Mouse (Mus musculus) retina, adult 2 months (tissue): Measurements from ENCODE around the gene Alx3.

Experiments
- DNase-seq: peaks from one replicate; pipeline ENCODE4 v3.0.0-alpha.2; 2012; ENCODE audit warnings: low read depth, low spot score

Gene Alx3

GRCm38 (mm10) chr3:107594662-107595263 lies at the start of gene Alx3:
Gene Alx3 (plus strand): TSS chr3:107595031.
- no peak for DNase-seq

GRCm38 (mm10) chr3:107545278-107545677 lies 49.6 kb upstream of the Alx3 start:
- no peak for DNase-seq

- no peak for DNase-seq
These were observed 49.0 kb upstream of the Alx3 start for GRCm38 (mm10) chr3:107545716-107546412.

- DNase-seq = no peak
These were observed 47.9 kb upstream of the Alx3 start for GRCm38 (mm10) chr3:107546956-107547355.

- no peak for DNase-seq
These were observed 44.3 kb upstream of the Alx3 start for GRCm38 (mm10) chr3:107550409-107551049.

GRCm38 (mm10) chr3:107554842-107555241 lies 40.0 kb upstream of the Alx3 start, which contains the start of gene Ubl4b:
Gene Ubl4b (minus strand): TSS chr3:107555073.
- DNase-seq = no peak

- DNase-seq = no peak
These were observed 36.1 kb upstream of the Alx3 start for GRCm38 (mm10) chr3:107558740-107559139.

- no peak for DNase-seq
These were observed 35.6 kb upstream of the Alx3 start for GRCm38 (mm10) chr3:107559183-107559582.

- no peak for DNase-seq
These were observed 32.7 kb upstream of the Alx3 start for GRCm38 (mm10) chr3:107562104-107562503.

- DNase-seq = no peak
These were observed 32.2 kb upstream of the Alx3 start for GRCm38 (mm10) chr3:107562591-107562990.

GRCm38 (mm10) chr3:107563880-107564279 lies 31.0 kb upstream of the Alx3 start:
- DNase-seq = no peak

GRCm38 (mm10) chr3:107565331-107565730 lies 29.5 kb upstream of the Alx3 start:
- DNase-seq = no peak

GRCm38 (mm10) chr3:107567766-107568165 lies 27.1 kb upstream of the Alx3 start:
- no peak for DNase-seq

GRCm38 (mm10) chr3:107568721-107569120 lies 26.1 kb upstream of the Alx3 start:
- DNase-seq = no peak

- DNase-seq = no peak
These were observed 23.6 kb upstream of the Alx3 start for GRCm38 (mm10) chr3:107571205-107571604.

GRCm38 (mm10) chr3:107576807-107577206 lies 18.0 kb upstream of the Alx3 start:
- DNase-seq = no peak

- DNase-seq = no peak
These were observed 16.9 kb upstream of the Alx3 start for GRCm38 (mm10) chr3:107577810-107578390.

- no peak for DNase-seq
These were observed 15.4 kb upstream of the Alx3 start for GRCm38 (mm10) chr3:107579466-107579865.

- DNase-seq = no peak
These were observed 13.5 kb upstream of the Alx3 start for GRCm38 (mm10) chr3:107581103-107582010.

GRCm38 (mm10) chr3:107582130-107582874 lies 12.5 kb upstream of the Alx3 start:
- DNase-seq = no peak
